Mouse (Mus musculus) heart, adult 2 months (tissue): ENCODE results near the gene Etnk2.

Source experiments
- CTCF ChIP-seq: fragments of 200-600 bp; IDR thresholded peaks from 2 replicates; pipeline ENCODE4 v1.8.1; 2022; ENCODE audit warnings: antibody characterized with exemption, mild to moderate bottlenecking, moderate library complexity
- EP300 ChIP-seq: fragments of 200-500 bp; IDR thresholded peaks from 2 replicates; pipeline ENCODE4 v1.6.1; 2011; ENCODE audit warnings: low read depth, low read length, control low read depth; ENCODE audit not compliant: insufficient read depth
- POLR2A ChIP-seq: fragments of 200-500 bp; IDR thresholded peaks from 2 replicates; pipeline ENCODE4 v1.6.1; 2011; ENCODE audit warnings: mild to moderate bottlenecking, low read depth, low read length, control low read depth; ENCODE audit not compliant: insufficient read depth

- no peak for TF ChIP-seq CTCF
- TF ChIP-seq POLR2A = no peak
- TF ChIP-seq EP300 = no peak
Measured at GRCm38 (mm10) chr1:133417539-133417938, 54.2 kb downstream of the Etnk2 start.
